Mouse (Mus musculus) forebrain, embryonic 10.5 days (tissue): ENCODE results near the gene Col4a4. TPM values are rescaled to one million over a fixed set of nuclear protein-coding genes. Genes with fewer than 3 reads are reported as not detected.

ENCODE experiments used
- DNase-seq: peaks from one replicate; pipeline ENCODE4 v3.0.0-alpha.2; 2017; ENCODE audit warnings: low spot score; ENCODE audit errors: extremely low spot score
- H3K27ac ChIP-seq: fragments of 300-500 bp; sonication (generic); 2 replicates; pipeline ENCODE4 v1.5.1; 2016; ENCODE audit warnings: mild to moderate bottlenecking
- H3K27me3 ChIP-seq: fragments of 300-500 bp; sonication (generic); 2 replicates; pipeline ENCODE4 v1.6.1; 2016; ENCODE audit warnings: mild to moderate bottlenecking; ENCODE audit not compliant: poor library complexity, severe bottlenecking
- H3K36me3 ChIP-seq: fragments of 300-500 bp; sonication (generic); replicated peaks from 2 replicates; pipeline ENCODE4 v1.6.1; 2016; ENCODE audit warnings: mild to moderate bottlenecking, moderate library complexity
- H3K4me1 ChIP-seq: fragments of 300-500 bp; sonication (generic); 2 replicates; pipeline ENCODE4 v1.6.1; 2016
- H3K4me3 ChIP-seq: fragments of 300-500 bp; sonication (generic); 2 replicates; pipeline ENCODE4 v1.5.1; 2016; ENCODE audit warnings: mild to moderate bottlenecking, moderate library complexity
- H3K9me3 ChIP-seq: fragments of 300-500 bp; sonication (generic); 2 replicates; pipeline ENCODE4 v1.6.1; 2016; ENCODE audit warnings: mild to moderate bottlenecking, moderate library complexity
- WGBS: fragments of 180-500 bp; shearing (Covaris S2); methylation state at CpG from one replicate; pipeline ENCODE4 v1.1.7; 2016; 5-methylcytosine and 5-hydroxymethylcytosine counted together
- polyA plus RNA-seq: library from polyadenylated mRNA; unstranded; fragments of >200 nt; fragmentation: Nextera tagmentation; extraction: Ambion mirVana; gene quantifications from 2 replicates; pipeline ENCODE4 v1.2.1, GENCODE M21; 2016

The Col4a4 gene
- polyA plus RNA-seq: 0.05 and 0.06 TPM in 2 replicates

- no peaks in the 10 kb centered on the region for H3K9me3 ChIP-seq
- peak; percentile 36 for DNase-seq
- no peaks in the 10 kb centered on the region for H3K36me3 ChIP-seq
- peak within 1 kb of the TSS; percentile 53 for H3K4me3 ChIP-seq
- peaks cover 41% of the 10 kb centered on the region for H3K27me3 ChIP-seq
- H3K27ac ChIP-seq: peak within 1 kb of the TSS; percentile 51; the same call in 1 of the 2 replicates
- WGBS: 2% methylated on average over 34 of the region's 34 CpGs
- H3K4me1 ChIP-seq: peaks cover 12% of the 10 kb centered on the region
Observed at GRCm38 (mm10) chr1:82586713-82587399, at the start of gene Col4a4, which contains the start of gene Col4a3. Col4a4 (minus strand) TSS chr1:82586849. Col4a3 (plus strand) TSS chr1:82586921.

- 86% methylated on average over 4 of the region's 4 CpGs for WGBS
- DNase-seq: no peak
- Histone ChIP-seq H3K27me3 (no peaks in the 10 kb centered on the region), H3K36me3 (no peaks in the 10 kb centered on the region), H3K27ac (no peak overlapping the region), H3K4me1 (no peaks in the 10 kb centered on the region), H3K9me3 (no peaks in the 10 kb centered on the region), H3K4me3 (no peak overlapping the region)
Observed at GRCm38 (mm10) chr1:82636321-82636720, 49.7 kb upstream of the Col4a4 start.

- DNase-seq: no peak
- no peaks in the 10 kb centered on the region for H3K4me1 ChIP-seq
- no peak overlapping the region for H3K27ac ChIP-seq
- no peaks in the 10 kb centered on the region for H3K27me3 ChIP-seq
- no peaks in the 10 kb centered on the region for H3K36me3 ChIP-seq
- no peak overlapping the region for H3K4me3 ChIP-seq
- no peaks in the 10 kb centered on the region for H3K9me3 ChIP-seq
- 93% methylated on average over 9 of the region's 9 CpGs for WGBS
Observed at GRCm38 (mm10) chr1:82635254-82635620, 48.6 kb upstream of the Col4a4 start.

- Histone ChIP-seq H3K27me3 (no peaks in the 10 kb centered on the region), H3K4me3 (no peak overlapping the region), H3K4me1 (no peaks in the 10 kb centered on the region), H3K36me3 (no peaks in the 10 kb centered on the region), H3K27ac (no peak overlapping the region), H3K9me3 (no peaks in the 10 kb centered on the region)
- WGBS: 92% methylated on average over 19 of the region's 19 CpGs
- no peak for DNase-seq
Observed at GRCm38 (mm10) chr1:82634545-82635253, 48.0 kb upstream of the Col4a4 start.

GRCm38 (mm10) chr1:82631169-82631792 lies 44.6 kb upstream of the Col4a4 start:
- DNase-seq: no peak
- no peaks in the 10 kb centered on the region for H3K36me3 ChIP-seq
- H3K27me3 ChIP-seq: no peaks in the 10 kb centered on the region
- 82% methylated on average over 6 of the region's 6 CpGs for WGBS
- H3K4me1 ChIP-seq: no peaks in the 10 kb centered on the region
- H3K4me3 ChIP-seq: no peak overlapping the region
- no peaks in the 10 kb centered on the region for H3K9me3 ChIP-seq
- no peak overlapping the region for H3K27ac ChIP-seq

- no peaks in the 10 kb centered on the region for H3K36me3 ChIP-seq
- WGBS: 90% methylated on average over 5 of the region's 5 CpGs
Observed at GRCm38 (mm10) chr1:82629495-82629894, 42.8 kb upstream of the Col4a4 start.

GRCm38 (mm10) chr1:82627652-82628051 lies 41.0 kb upstream of the Col4a4 start:
- WGBS: 83% methylated on average over 4 of the region's 4 CpGs
- Histone ChIP-seq H3K9me3 (no peaks in the 10 kb centered on the region), H3K4me1 (no peaks in the 10 kb centered on the region), H3K27ac (no peak overlapping the region), H3K36me3 (no peaks in the 10 kb centered on the region), H3K27me3 (no peaks in the 10 kb centered on the region), H3K4me3 (no peak overlapping the region)
- DNase-seq: no peak

More at GRCm38 (mm10) chr1:82629495-82629894, 42.8 kb upstream of the Col4a4 start:
- Histone ChIP-seq H3K4me1 (no peaks in the 10 kb centered on the region), H3K27me3 (no peaks in the 10 kb centered on the region), H3K9me3 (no peaks in the 10 kb centered on the region), H3K4me3 (no peak overlapping the region), H3K27ac (no peak overlapping the region)
- no peak for DNase-seq

GRCm38 (mm10) chr1:82625474-82625873 lies 38.8 kb upstream of the Col4a4 start:
- Histone ChIP-seq H3K9me3 (no peaks in the 10 kb centered on the region), H3K4me1 (no peaks in the 10 kb centered on the region), H3K27ac (no peak overlapping the region), H3K36me3 (no peaks in the 10 kb centered on the region), H3K27me3 (no peaks in the 10 kb centered on the region), H3K4me3 (no peak overlapping the region)
- whole genome bisulfite sequencing: 82% methylated on average over 2 of the region's 2 CpGs
- DNase-seq: no peak

GRCm38 (mm10) chr1:82624934-82625333 lies 38.3 kb upstream of the Col4a4 start:
- 84% methylated on average over 6 of the region's 6 CpGs for WGBS
- no peaks in the 10 kb centered on the region for H3K4me1 ChIP-seq
- no peak overlapping the region for H3K4me3 ChIP-seq
- no peaks in the 10 kb centered on the region for H3K36me3 ChIP-seq
- no peaks in the 10 kb centered on the region for H3K9me3 ChIP-seq
- no peak for DNase-seq
- H3K27me3 ChIP-seq: no peaks in the 10 kb centered on the region
- no peak overlapping the region for H3K27ac ChIP-seq

GRCm38 (mm10) chr1:82619981-82620380 lies 33.3 kb upstream of the Col4a4 start:
- no peaks in the 10 kb centered on the region for H3K27me3 ChIP-seq
- DNase-seq: no peak
- H3K36me3 ChIP-seq: no peaks in the 10 kb centered on the region
- no peak overlapping the region for H3K27ac ChIP-seq
- no peaks in the 10 kb centered on the region for H3K4me1 ChIP-seq
- WGBS: 88% methylated on average over 5 of the region's 5 CpGs
- no peaks in the 10 kb centered on the region for H3K9me3 ChIP-seq
- no peak overlapping the region for H3K4me3 ChIP-seq

- Histone ChIP-seq H3K4me1 (no peaks in the 10 kb centered on the region), H3K27me3 (no peaks in the 10 kb centered on the region), H3K36me3 (no peaks in the 10 kb centered on the region), H3K27ac (no peak overlapping the region), H3K4me3 (no peak overlapping the region), H3K9me3 (no peaks in the 10 kb centered on the region)
- no peak for DNase-seq
- WGBS: 90% methylated on average over 5 of the region's 5 CpGs
Observed at GRCm38 (mm10) chr1:82618592-82618991, 31.9 kb upstream of the Col4a4 start.

- H3K9me3 ChIP-seq: no peaks in the 10 kb centered on the region
- no peak overlapping the region for H3K4me3 ChIP-seq
- WGBS: 89% methylated on average over 5 of the region's 5 CpGs
- H3K27ac ChIP-seq: no peak overlapping the region
- H3K4me1 ChIP-seq: no peaks in the 10 kb centered on the region
- no peak for DNase-seq
- H3K36me3 ChIP-seq: no peaks in the 10 kb centered on the region
- H3K27me3 ChIP-seq: no peaks in the 10 kb centered on the region
Observed at GRCm38 (mm10) chr1:82618001-82618400, 31.4 kb upstream of the Col4a4 start.
